Mouse (Mus musculus): ENCODE results near the gene Donson. TPM values are rescaled to one million over a fixed set of nuclear protein-coding genes. Genes with fewer than 3 reads are reported as not detected.

The Donson gene
- total RNA-seq (2021) = 10 to 100 TPM; 19.4 to 23.5 TPM

- DNase-seq (ENCODE audit: extremely low spot score in 1 of 2, low spot score in 1 of 2) = peak; percentile 86 to 89
Measured at GRCm38 (mm10) chr16:91688619-91689334, at the start of gene Donson. Donson (minus strand) TSS chr16:91688770.

DNA sequence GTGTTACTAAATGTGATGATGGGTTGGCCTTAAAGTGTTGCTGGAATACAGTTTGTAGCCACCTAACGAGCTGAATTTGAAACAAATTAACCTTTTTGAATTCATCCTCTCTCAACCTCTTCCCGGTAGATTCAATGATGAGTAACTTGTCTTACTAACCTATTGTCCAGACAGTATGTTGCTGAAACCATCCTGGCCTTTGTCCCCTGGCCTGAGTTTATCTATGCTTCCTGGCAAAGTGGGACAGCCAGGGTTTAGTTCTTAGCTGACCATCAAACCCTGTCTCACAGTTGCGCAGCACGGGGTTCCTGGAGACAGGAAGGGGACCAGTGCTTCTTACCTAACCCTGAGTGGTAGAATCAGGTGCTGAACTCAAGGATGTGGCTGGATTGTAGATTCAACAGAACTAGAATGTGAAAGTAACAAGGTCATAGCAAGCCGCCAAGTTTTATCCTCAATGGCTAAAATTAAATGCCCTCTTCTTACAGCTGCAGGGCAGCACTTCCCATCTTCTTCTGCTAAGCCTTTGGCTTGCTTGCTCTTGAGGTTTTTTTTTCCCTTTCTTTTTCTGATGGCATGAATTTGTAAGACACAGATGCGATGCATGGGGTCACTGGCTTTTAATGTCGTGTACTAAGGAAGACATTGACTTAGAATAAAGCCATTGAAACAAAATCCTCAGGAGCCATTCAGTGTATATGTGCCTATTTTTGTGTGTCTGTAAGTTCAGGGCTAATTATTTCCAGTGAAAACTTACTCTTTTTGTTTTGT lies 47.7 kb upstream of the Donson start:
- DNase-seq (ENCODE audit: extremely low spot score in 1 of 2, low spot score in 1 of 2) = no peak

DNA sequence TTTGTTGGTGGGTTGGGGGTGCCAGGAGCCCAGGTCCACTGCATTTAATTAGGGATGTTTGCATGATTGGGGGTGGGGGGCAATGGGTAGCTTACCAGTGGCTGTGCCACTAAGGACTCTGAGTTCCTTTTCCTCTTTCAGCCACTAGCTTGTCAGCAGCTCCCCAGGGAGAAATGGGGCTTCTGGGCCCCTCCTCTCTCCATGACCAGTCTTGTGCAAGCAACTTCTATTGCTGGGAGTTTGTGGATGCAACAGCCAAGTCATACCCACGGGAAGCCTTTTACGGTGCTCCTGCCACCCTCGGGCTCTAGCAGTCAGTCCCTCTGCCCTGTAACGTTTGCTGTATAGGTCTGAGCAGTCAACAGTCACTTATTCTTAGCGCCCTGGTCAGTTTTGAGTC lies 46.2 kb upstream of the Donson start:
- no peak for DNase-seq (ENCODE audit: extremely low spot score in 1 of 2, low spot score in 1 of 2)

DNA sequence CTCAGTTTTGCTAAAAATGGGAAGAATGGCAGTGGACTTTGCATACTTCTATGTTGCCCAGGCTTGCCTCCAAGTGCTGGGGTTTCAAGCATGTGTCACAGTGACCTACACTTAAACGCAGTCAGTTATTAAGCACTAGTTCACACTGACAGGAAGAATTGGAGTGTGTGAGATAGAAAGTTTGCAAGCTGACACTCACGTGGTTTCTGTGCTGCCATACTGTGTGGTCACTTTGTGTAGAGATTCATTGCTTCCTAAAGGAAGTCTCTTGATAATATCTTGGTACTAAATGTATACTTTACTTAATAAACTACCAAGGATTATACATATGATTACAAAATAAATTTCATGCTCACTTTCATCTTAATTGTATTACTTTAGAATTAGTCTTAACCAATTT lies 44.2 kb upstream of the Donson start:
- DNase-seq (ENCODE audit: extremely low spot score in 1 of 2, low spot score in 1 of 2) = no peak

GRCm38 (mm10) chr16:91730446-91730845 lies 41.9 kb upstream of the Donson start:
- no peak for DNase-seq (ENCODE audit: extremely low spot score in 1 of 2, low spot score in 1 of 2)

DNA sequence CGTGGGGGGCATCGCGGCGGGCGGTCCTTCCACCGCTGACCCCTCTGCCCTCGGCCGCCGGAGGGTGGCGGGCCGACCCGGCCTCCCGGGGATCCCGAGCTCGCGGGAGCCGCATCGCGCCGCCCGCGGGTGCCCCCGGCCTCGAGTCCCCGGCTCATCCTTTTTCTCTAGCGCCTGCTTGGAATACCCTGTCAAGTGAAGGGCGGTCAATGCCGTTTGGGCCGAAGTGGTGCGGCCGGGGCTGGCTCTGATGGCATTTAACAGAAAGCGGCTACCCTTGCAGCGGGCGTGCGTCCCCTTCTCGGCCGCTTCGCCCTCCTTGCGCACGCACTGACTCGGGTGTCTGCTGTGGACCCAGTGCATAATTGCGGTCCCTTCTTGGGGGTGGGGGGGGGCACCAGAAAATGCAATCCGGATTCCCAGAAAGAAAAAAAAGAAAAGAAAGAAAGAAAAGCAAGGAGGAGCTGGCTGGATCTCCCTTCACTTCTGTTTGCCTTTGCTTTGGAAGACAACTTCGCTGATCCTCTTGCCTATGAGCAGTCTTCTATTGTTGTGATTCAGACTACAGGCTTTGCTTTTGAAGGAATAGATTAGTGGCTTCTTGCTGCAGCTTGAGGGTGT lies 41.4 kb upstream of the Donson start:
- DNase-seq (ENCODE audit: extremely low spot score in 1 of 2, low spot score in 1 of 2) = peak; percentile 24 to 39

DNA sequence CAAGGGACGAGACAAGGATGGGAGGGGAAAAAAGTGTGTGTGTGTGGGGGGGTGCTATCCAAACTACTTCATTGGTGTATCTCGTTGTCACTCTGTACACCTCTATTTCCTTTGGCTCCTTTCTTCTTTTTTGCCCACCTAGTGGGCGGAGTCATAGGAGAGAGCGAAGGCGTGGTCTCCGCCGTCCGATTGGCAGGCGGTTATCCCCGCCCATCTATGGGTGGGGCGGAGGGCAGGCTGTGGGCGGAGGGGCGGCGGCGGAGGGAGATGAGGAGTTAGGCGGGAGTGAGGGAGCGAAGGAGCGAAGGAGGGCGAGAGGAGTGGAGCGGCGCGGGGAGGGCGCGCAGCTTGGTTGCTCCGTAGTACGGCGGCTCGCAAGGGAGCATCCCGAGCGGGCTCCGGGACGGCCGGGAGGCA lies 40.5 kb upstream of the Donson start, which contains the start of gene Itsn1:
Gene Itsn1, plus strand, starts transcription at position 216 of the 417 bp plus-strand sequence.
- peak; percentile 86 to 95 for DNase-seq (ENCODE audit: extremely low spot score in 1 of 2, low spot score in 1 of 2)

DNA sequence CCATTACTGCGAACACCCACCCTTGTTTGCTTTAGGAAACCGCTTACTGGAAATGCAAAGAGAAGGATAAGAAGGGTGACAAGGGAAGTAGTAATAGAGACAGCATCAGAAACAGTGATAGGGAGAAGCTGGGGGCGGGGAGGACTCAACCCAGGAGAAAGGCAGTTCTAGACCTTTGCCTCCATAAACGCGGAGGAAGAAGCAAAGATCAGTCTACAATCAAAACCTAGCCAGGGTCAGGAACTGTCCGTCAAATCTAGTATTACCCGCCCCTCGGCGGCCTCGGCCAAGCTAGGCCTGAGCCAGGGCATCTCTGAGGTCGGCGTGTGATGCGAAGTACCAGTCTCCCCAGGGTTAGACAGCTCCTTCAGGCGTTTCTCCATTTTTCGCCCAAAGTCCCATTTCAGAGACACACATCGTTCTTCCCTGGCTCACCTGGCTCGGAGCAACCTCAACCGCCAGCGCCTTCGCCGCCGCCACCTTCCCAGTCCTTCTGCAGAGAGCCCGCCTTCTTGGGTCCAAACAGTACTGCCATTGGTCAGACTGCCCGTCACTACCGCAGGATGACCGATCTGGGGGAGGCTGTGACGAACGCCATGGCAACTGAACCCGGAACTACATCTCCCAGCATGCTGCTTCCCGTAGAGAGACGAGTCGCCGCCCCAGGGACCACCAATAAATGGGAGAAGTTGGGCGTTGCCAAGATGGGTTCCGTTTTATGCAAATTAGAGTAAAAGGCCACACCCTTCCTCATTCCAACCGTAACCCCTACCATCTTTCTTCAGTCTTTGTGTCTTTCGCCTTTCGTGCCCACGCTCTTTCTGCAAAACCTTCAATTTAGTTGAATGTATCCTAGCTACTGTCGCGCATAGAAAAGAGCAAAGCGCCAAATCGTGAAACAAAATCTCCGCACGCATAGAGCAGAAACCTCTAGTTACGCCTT lies 39.8 kb upstream of the Donson start, which contains the start of gene Cryzl1:
Gene Cryzl1, minus strand, starts transcription at position 853 of the 943 bp plus-strand sequence.
- peak; percentile 84 to 89 for DNase-seq (ENCODE audit: extremely low spot score in 1 of 2, low spot score in 1 of 2)

DNA sequence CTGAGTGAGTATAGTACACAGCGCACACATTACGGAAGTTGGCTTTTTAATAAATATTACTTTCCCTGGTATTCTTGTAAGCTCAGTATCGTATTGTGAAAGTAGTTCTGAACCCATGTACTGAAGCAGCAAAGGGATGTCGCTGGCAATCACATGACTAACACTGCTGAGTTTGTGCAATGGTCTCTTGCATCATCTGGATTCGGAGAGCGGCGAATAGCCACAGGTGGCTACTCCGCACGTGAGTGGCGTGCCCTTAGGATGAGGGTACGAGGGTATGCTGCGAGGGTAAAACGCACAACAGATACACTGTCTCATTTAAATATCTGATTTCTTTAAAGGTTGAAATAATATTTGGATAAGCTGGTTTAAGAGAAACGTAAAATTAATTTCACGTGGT lies 38.9 kb upstream of the Donson start:
- DNase-seq (ENCODE audit: extremely low spot score in 1 of 2, low spot score in 1 of 2) = no peak

DNA sequence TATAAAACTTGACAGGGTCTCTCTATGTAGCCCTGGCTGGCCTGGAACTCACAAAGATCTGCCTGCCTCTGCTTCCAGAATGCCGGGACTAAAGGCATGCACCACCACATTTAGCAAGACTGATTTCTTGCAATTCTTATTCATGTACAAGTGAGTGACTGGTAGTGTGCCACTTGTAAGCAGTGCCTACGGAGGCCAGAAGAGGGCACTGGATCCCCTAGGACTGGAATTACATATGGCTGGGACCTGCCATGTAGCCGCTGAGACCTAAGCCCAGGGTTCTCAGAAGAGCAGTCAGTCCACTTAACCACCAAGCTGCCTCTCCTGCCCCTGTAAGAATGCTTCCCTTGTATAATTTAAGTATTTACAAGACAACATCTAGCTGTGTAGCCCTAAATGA lies 35.7 kb upstream of the Donson start:
- peak in 1 of 2 experiments; percentile 57 for DNase-seq (ENCODE audit: extremely low spot score in 1 of 2, low spot score in 1 of 2)

DNA sequence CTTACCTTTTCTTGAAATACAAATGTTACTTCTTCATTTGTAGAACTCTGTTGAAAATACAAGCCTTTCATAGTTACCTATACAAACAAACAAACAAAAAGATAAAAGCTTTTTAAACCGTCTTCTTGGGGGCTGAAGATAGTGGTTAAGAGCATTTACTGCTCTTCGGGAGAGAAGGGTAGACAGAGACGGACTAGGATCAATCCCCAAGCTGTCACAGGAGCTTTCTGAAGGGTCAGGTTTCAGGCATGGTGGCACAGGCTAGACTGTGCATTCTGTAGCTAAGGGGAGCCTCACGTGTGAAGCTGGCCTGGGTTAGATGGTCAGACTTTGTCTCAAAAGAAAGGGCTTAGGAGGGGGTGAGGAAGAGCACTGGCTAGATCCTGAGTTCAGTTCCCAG lies 28.8 kb upstream of the Donson start:
- DNase-seq (ENCODE audit: extremely low spot score in 1 of 2, low spot score in 1 of 2) = no peak

DNA sequence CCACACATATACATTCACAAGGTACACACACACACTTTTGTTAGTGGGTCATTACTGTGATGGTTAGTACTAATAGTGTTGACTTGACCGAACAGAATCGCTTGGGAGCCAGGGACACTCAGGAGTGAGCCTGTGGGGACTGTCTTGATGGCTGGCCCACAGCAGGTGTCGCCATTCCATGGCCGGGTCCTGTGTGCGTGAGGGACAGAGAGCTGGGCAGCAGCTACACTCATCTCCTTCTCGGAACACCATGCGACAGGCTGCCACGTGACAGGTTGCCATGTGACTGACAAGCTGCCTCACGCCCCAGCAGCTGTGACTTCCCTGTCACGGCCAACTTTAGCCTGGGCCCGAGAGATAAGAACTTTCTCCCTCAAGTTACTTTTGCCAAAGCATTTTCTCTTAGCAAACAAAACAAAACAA lies 28.4 kb upstream of the Donson start:
- no peak for DNase-seq (ENCODE audit: extremely low spot score in 1 of 2, low spot score in 1 of 2)

- DNase-seq (ENCODE audit: extremely low spot score in 1 of 2, low spot score in 1 of 2) = no peak
Measured at GRCm38 (mm10) chr16:91710241-91710640, 21.7 kb upstream of the Donson start.

- no peak for DNase-seq (ENCODE audit: extremely low spot score in 1 of 2, low spot score in 1 of 2)
Measured at GRCm38 (mm10) chr16:91704603-91705340, 16.2 kb upstream of the Donson start.

DNA sequence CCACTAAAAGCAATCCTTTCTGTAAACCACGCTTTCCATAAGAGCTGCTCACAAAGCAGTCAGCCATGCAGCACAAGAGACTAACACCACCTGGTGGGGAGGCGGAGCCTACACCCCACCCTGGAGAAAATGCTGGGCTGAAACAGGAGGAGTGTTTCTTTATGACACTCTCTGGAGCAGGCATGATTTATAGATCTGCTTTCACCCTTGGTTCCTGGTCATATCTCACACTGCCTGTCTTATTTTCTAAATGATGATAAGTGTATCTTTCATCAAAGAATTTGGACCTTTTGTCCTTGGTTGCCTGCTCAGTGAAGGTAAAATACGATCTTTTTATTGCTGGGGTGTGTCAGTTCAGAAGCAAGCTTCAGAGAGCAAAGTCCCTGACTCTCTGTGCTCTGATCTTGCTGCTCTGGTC lies 14.2 kb upstream of the Donson start:
- no peak for DNase-seq (ENCODE audit: extremely low spot score in 1 of 2, low spot score in 1 of 2)

- DNase-seq (ENCODE audit: extremely low spot score in 1 of 2, low spot score in 1 of 2) = no peak
Measured at GRCm38 (mm10) chr16:91701908-91702307, 13.3 kb upstream of the Donson start.

DNA sequence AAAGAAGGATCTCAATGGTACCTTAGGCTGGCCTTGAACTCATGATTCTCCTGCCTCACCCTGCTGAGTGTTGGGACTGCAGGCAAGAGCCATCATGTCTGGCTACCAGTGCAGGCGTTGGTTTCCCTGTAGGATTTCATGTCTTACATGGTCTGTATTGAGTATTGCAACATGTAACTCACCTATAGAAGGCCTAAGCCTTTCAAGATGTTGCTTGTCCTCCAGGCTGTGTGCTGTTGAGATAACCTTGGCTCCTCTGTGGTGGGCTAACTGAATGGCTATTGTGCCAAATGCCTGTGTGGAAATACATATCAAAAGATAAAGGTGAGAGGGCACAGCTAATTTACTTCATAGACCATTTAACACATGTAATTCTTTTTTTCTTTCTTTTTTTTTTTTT lies 10.4 kb upstream of the Donson start:
- DNase-seq (ENCODE audit: extremely low spot score in 1 of 2, low spot score in 1 of 2) = no peak

- no peak for DNase-seq (ENCODE audit: extremely low spot score in 1 of 2, low spot score in 1 of 2)
Measured at GRCm38 (mm10) chr16:91695108-91695755, 6.7 kb upstream of the Donson start.
